Mouse (Mus musculus) MEL (cell line): Measurements from ENCODE around the gene Gas8.

Experiments used
- CTCF ChIP-seq, 3 experiments: IDR thresholded peaks in 2 of 3; conservative IDR thresholded peaks in 1 of 3; 2 replicates each; pipeline ENCODE4 v1.5.1; 2011 to 2012; ENCODE audit warnings: low read length in 3 of 3, low read depth in 2 of 3, mild to moderate bottlenecking in 2 of 3, improper control_type of control experiment in 1 of 3, inconsistent platforms in 1 of 3, mixed read lengths in 1 of 3, moderate library complexity in 1 of 3; ENCODE audit not compliant: control insufficient read depth in 1 of 3, insufficient read depth in 1 of 3, poor library complexity in 1 of 3, severe bottlenecking in 1 of 3
- GABPA ChIP-seq: IDR thresholded peaks from 2 replicates; pipeline ENCODE4 v1.6.1; 2012; ENCODE audit warnings: low read depth, mild to moderate bottlenecking, inconsistent platforms, low read length, improper control_type of control experiment, moderate library complexity
- MAFK ChIP-seq: IDR thresholded peaks from 2 replicates; pipeline ENCODE4 v1.6.1; 2011; ENCODE audit warnings: low read depth, mild to moderate bottlenecking, low read length, improper control_type of control experiment, borderline replicate concordance
- MYB ChIP-seq: IDR thresholded peaks from 2 replicates; pipeline ENCODE4 v1.6.1; 2011; ENCODE audit warnings: mild to moderate bottlenecking, low read depth, low read length, improper control_type of control experiment

GRCm38 (mm10) chr8:123527720-123528489 is 9.3 kb downstream of the Gas8 start:
- TF ChIP-seq MAFK: no peak
- TF ChIP-seq CTCF (IDR thresholded peaks at IDR 0.05 in 2 of 3, conservative IDR thresholded peaks at IDR 0.05 in 1 of 3; ENCODE audit: control insufficient read depth in 1 of 3, insufficient read depth in 1 of 3, low read depth in 2 of 3, low read length in 3 of 3, poor library complexity in 1 of 3, severe bottlenecking in 1 of 3): no peak
- TF ChIP-seq MYB: no peak
- TF ChIP-seq GABPA: no peak
